Mouse (Mus musculus) hindbrain, embryonic 10.5 days (tissue): ENCODE measurements around the gene Adamts16. TPM values are rescaled to one million over a fixed set of nuclear protein-coding genes. Genes with fewer than 3 reads are reported as not detected.

Source experiments
- DNase-seq: peaks from one replicate; pipeline ENCODE4 v3.0.0-alpha.2; 2017; ENCODE audit warnings: low spot score
- H3K27ac ChIP-seq: fragments of 300-500 bp; sonication (generic); 2 replicates; pipeline ENCODE4 v1.5.1; 2016; ENCODE audit warnings: mild to moderate bottlenecking, moderate library complexity
- H3K27me3 ChIP-seq: fragments of 300-500 bp; sonication (generic); 2 replicates; pipeline ENCODE4 v1.6.1; 2016; ENCODE audit warnings: mild to moderate bottlenecking; ENCODE audit not compliant: poor library complexity, insufficient read depth, severe bottlenecking
- H3K36me3 ChIP-seq: fragments of 300-500 bp; sonication (generic); 2 replicates; pipeline ENCODE4 v1.6.1; 2016; ENCODE audit warnings: mild to moderate bottlenecking, moderate library complexity
- H3K4me1 ChIP-seq: fragments of 300-500 bp; sonication (generic); replicated peaks from 2 replicates; pipeline ENCODE4 v1.6.1; 2016; ENCODE audit warnings: mild to moderate bottlenecking
- H3K4me3 ChIP-seq: fragments of 300-500 bp; sonication (generic); 2 replicates; pipeline ENCODE4 v1.5.1; 2016; ENCODE audit warnings: mild to moderate bottlenecking, moderate library complexity
- H3K9me3 ChIP-seq: fragments of 300-500 bp; sonication (generic); 2 replicates; pipeline ENCODE4 v1.6.1; 2016; ENCODE audit warnings: mild to moderate bottlenecking, moderate library complexity
- WGBS: fragments of 180-500 bp; shearing (Covaris S2); methylation state at CpG from one replicate; pipeline ENCODE4 v1.1.7; 2016; 5-methylcytosine and 5-hydroxymethylcytosine counted together
- polyA plus RNA-seq: library from polyadenylated mRNA; unstranded; fragments of >200 nt; fragmentation: Nextera tagmentation; extraction: Ambion mirVana; gene quantifications from 2 replicates; pipeline ENCODE4 v1.2.1, GENCODE M21; 2016

Gene Adamts16
- polyA plus RNA-seq, 1 experiment from 2014 or later, result 0.67 TPM

DNA sequence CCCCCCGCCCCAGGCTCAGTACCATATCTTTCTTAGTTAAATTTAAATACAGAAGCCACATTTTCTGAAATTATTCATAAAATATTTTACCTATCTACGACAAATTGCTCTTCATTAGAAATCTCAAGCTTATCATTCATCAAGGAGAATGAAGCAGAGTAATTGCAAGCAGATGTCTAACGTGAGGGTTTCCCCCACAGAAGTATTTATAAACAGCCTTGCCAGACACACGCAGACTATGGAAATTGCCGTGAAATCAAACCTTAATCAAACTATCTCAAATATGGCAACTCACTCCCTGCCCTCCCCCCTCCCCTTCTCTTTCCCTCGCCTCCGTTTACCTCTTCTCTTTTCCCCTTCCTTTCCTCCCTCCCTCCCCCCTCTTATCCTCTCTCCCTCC is 61.8 kb downstream of the Adamts16 start:
- H3K27me3 ChIP-seq, result no peaks in the 10 kb centered on the region
- H3K9me3 ChIP-seq, result no peaks in the 10 kb centered on the region
- H3K36me3 ChIP-seq, result no peaks in the 10 kb centered on the region
- H3K4me1 ChIP-seq, result peaks cover 6% of the 10 kb centered on the region; the same call in 1 of the 2 replicates
- H3K27ac ChIP-seq, result no peak overlapping the region
- H3K4me3 ChIP-seq, result no peak overlapping the region
- 51% methylated on average over 7 of the region's 7 CpGs for WGBS
- DNase-seq, result no peak

DNA sequence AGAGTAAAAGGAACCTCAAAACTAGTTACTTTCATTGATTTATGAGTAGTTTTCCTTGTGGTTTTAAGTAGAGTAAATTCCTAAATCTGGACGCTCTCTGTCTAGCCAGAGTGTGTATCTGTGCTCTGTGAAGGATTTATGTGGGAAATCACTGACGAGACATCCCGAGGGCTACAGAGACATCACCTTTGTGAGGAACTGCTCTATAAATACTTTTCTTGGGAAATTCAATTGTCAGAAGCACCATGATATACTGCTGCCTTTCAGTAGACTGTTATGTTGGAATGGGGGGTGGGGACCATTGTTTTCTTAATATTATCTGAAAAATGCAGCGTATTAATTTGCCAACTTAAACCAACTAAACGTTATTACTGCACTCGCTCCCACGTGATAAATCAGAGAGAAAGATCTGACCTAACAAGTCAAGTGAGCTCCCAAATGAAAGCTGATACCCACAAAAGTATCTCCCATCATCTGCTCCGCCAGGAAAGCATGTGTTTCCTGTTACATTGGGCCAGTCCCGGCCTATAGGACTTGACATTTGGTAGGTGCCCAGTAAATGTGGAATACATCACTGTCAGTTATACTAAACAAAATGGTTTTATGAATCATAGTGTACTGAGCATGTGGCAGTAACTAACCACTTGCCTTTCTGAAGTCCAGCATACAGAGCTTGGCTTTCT is 62.6 kb downstream of the Adamts16 start:
- Histone ChIP-seq H3K9me3 (no peaks in the 10 kb centered on the region), H3K4me1 (peaks cover 6% of the 10 kb centered on the region; the same call in 1 of the 2 replicates), H3K27me3 (no peaks in the 10 kb centered on the region), H3K27ac (no peak overlapping the region), H3K36me3 (no peaks in the 10 kb centered on the region), H3K4me3 (no peak overlapping the region)
- DNase-seq, result no peak
- 66% methylated on average over 9 of the region's 9 CpGs for WGBS

- Histone ChIP-seq H3K27me3 (no peaks in the 10 kb centered on the region), H3K36me3 (no peaks in the 10 kb centered on the region), H3K4me3 (no peak overlapping the region), H3K27ac (no peak overlapping the region), H3K4me1 (no peaks in the 10 kb centered on the region), H3K9me3 (no peaks in the 10 kb centered on the region)
- no peak for DNase-seq
- WGBS, result 92% methylated on average over 6 of the region's 6 CpGs
These were observed 70.5 kb downstream of the Adamts16 start for GRCm38 (mm10) chr13:70771100-70771499.

GRCm38 (mm10) chr13:70769156-70769555 is 72.5 kb downstream of the Adamts16 start:
- H3K27me3 ChIP-seq, result no peaks in the 10 kb centered on the region
- 63% methylated on average over 2 of the region's 2 CpGs for WGBS

DNA sequence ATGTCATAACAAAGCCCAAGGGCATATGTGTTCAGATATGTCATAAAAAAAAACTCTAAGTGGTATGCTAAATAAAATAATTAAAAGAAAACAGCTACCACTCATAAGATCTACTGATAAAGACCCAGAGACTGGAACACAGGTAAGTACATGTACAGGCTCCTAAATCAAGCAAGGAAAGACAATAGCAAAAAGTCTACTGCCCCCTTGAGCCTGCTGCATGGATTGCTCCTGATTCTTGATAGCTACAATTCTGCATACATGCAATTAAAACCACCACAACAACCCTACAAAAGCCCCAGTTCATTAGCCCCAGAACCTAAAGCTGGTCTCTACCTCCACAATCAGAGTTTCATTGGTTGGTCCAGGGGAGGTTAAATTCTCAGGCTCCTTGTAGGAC is 74.1 kb downstream of the Adamts16 start:
- Histone ChIP-seq H3K4me1 (no peaks in the 10 kb centered on the region), H3K36me3 (no peaks in the 10 kb centered on the region), H3K27ac (no peak overlapping the region), H3K4me3 (no peak overlapping the region), H3K9me3 (no peaks in the 10 kb centered on the region), H3K27me3 (no peaks in the 10 kb centered on the region)
- DNase-seq, result no peak

More at GRCm38 (mm10) chr13:70769156-70769555, 72.5 kb downstream of the Adamts16 start:
- no peak for DNase-seq
- Histone ChIP-seq H3K4me3 (no peak overlapping the region), H3K4me1 (no peaks in the 10 kb centered on the region), H3K36me3 (no peaks in the 10 kb centered on the region), H3K27ac (no peak overlapping the region), H3K9me3 (no peaks in the 10 kb centered on the region)

DNA sequence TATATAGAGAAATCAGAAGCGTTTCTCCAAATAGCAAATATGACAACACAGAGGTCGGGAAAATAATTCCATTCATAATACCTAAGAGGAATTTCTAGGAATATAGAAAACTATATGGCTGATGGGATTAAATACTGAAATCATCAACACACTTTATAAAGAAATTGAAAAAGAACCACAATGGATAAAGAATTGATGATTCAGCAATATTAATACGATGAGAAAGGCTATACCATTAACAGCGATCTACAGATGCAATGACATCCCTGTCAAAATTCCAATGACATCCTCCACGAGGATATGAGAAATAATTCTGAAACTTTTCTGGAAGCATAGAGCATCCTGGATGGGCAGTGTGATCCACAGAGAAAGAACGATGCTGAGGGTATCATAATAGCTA is 76.9 kb downstream of the Adamts16 start:
- DNase-seq, result no peak
- Histone ChIP-seq H3K27ac (no peak overlapping the region), H3K27me3 (no peaks in the 10 kb centered on the region), H3K9me3 (no peaks in the 10 kb centered on the region), H3K4me3 (no peak overlapping the region), H3K4me1 (no peaks in the 10 kb centered on the region), H3K36me3 (no peaks in the 10 kb centered on the region)
- 84% methylated on average over 6 of the region's 6 CpGs for WGBS

- H3K4me3 ChIP-seq, result no peak overlapping the region
- H3K27me3 ChIP-seq, result no peaks in the 10 kb centered on the region
- 88% methylated on average over 2 of the region's 2 CpGs for WGBS
- DNase-seq, result no peak
- no peaks in the 10 kb centered on the region for H3K9me3 ChIP-seq
- H3K4me1 ChIP-seq, result no peaks in the 10 kb centered on the region
- no peaks in the 10 kb centered on the region for H3K36me3 ChIP-seq
- no peak overlapping the region for H3K27ac ChIP-seq
These were observed 79.0 kb downstream of the Adamts16 start for GRCm38 (mm10) chr13:70762586-70762985.

GRCm38 (mm10) chr13:70761312-70761711 is 80.3 kb downstream of the Adamts16 start:
- no peak overlapping the region for H3K27ac ChIP-seq
- H3K4me1 ChIP-seq, result no peaks in the 10 kb centered on the region
- WGBS, result 75% methylated on average over 2 of the region's 2 CpGs
- DNase-seq, result no peak
- no peaks in the 10 kb centered on the region for H3K36me3 ChIP-seq
- H3K4me3 ChIP-seq, result no peak overlapping the region
- no peaks in the 10 kb centered on the region for H3K9me3 ChIP-seq
- H3K27me3 ChIP-seq, result no peaks in the 10 kb centered on the region

- Histone ChIP-seq H3K27ac (no peak overlapping the region), H3K4me3 (no peak overlapping the region), H3K27me3 (no peaks in the 10 kb centered on the region), H3K9me3 (no peaks in the 10 kb centered on the region), H3K36me3 (no peaks in the 10 kb centered on the region), H3K4me1 (no peaks in the 10 kb centered on the region)
- WGBS, result 97% methylated on average over 9 of the region's 9 CpGs
- DNase-seq, result no peak
These were observed 81.4 kb downstream of the Adamts16 start for GRCm38 (mm10) chr13:70760186-70760585.

- Histone ChIP-seq H3K27me3 (no peaks in the 10 kb centered on the region; the same call in 1 of the 2 replicates), H3K4me1 (peaks cover 6% of the 10 kb centered on the region; the same call in 1 of the 2 replicates), H3K27ac (no peak overlapping the region), H3K4me3 (no peak overlapping the region), H3K36me3 (no peaks in the 10 kb centered on the region), H3K9me3 (no peaks in the 10 kb centered on the region)
- WGBS, result 63% methylated on average over 14 of the region's 14 CpGs
- no peak for DNase-seq
These were observed 95.2 kb downstream of the Adamts16 start for GRCm38 (mm10) chr13:70746294-70747008.

DNA sequence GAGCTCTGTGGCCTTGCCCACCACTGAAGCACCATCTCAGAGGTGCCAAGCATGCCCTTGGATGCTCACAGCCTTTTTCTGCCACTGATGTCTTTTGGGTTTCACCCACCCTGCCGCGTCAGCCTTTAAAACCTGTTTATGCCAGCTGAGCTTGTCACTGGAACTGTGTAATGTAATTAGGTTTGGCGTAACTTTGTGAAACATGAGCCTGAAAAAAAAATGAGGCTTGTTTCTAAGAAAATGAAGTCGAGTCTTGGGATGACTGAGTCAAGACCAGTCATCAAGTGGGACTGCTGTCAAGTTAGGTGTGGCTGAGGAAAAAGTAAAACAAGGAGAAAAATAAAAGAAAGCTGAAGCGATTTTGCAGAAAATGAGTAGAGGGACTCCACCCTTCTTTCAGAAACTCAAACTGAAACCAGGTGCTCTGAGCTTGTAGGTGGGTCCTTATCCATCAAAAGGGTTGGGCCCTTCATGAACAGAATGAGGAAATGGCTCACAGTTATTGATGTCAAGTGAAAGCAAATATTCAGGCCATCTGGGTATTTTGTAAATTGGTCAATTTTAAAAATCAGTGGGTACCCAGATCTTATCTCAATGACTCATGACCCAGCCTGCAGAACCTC is 97.1 kb downstream of the Adamts16 start:
- 85% methylated on average over 5 of the region's 5 CpGs for WGBS
- H3K36me3 ChIP-seq, result no peaks in the 10 kb centered on the region
- no peak overlapping the region for H3K27ac ChIP-seq
- no peak overlapping the region for H3K4me3 ChIP-seq
- DNase-seq, result no peak
- peaks cover 11% of the 10 kb centered on the region; the same call in 1 of the 2 replicates for H3K4me1 ChIP-seq
- H3K27me3 ChIP-seq, result no peaks in the 10 kb centered on the region; the same call in 1 of the 2 replicates
- no peaks in the 10 kb centered on the region for H3K9me3 ChIP-seq

DNA sequence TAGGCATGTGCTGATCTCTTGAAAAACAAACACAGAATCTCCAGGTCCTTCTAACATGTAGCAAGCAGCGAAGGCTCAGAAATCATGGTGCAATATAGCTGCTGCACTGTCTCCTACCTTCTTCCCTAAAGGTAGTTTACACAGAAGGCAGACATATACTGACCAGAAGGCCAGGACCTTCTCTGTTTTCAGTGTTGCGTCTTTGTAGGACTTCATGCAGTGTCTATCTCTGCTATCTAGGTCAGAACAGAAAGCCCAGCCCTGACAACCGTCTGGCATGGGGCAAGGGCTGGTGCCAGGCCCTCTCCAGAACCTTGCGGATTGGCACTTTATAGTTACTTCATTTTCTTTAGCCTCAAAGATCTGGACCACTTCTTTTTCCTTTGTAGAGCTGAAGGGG is 98.9 kb downstream of the Adamts16 start:
- H3K4me1 ChIP-seq, result peaks cover 11% of the 10 kb centered on the region; the same call in 1 of the 2 replicates
- no peak for DNase-seq
- H3K9me3 ChIP-seq, result no peaks in the 10 kb centered on the region
- no peak overlapping the region for H3K4me3 ChIP-seq
- no peaks in the 10 kb centered on the region; the same call in 1 of the 2 replicates for H3K27me3 ChIP-seq
- WGBS, result 91% methylated on average over 4 of the region's 4 CpGs
- no peak overlapping the region for H3K27ac ChIP-seq
- H3K36me3 ChIP-seq, result no peaks in the 10 kb centered on the region
